Mouse (Mus musculus) WW6 (cell line): ENCODE results near the gene Kif16b.

Source experiments
- DNase-seq: peaks from one replicate; pipeline ENCODE4 v3.0.0-alpha.2; 2013; ENCODE audit warnings: low read depth, low spot score

Gene Kif16b

GRCm38 (mm10) chr2:142668426-142668825 is 232.9 kb downstream of the Kif16b start:
- no peak for DNase-seq

GRCm38 (mm10) chr2:142651591-142651990 is 249.7 kb downstream of the Kif16b start:
- no peak for DNase-seq

- DNase-seq: no peak
Measured at GRCm38 (mm10) chr2:142648023-142648453, 253.3 kb downstream of the Kif16b start.

- DNase-seq: no peak
Measured at GRCm38 (mm10) chr2:142646863-142647262, 254.5 kb downstream of the Kif16b start.

- DNase-seq: no peak
Measured at GRCm38 (mm10) chr2:142641766-142642165, 259.6 kb downstream of the Kif16b start.

GRCm38 (mm10) chr2:142635606-142636304 is 265.6 kb downstream of the Kif16b start:
- DNase-seq: no peak

GRCm38 (mm10) chr2:142633996-142634559 is 267.3 kb downstream of the Kif16b start:
- no peak for DNase-seq

- no peak for DNase-seq
Measured at GRCm38 (mm10) chr2:142629523-142630312, 271.6 kb downstream of the Kif16b start.

GRCm38 (mm10) chr2:142625756-142626155 is 275.6 kb downstream of the Kif16b start:
- DNase-seq: no peak

- DNase-seq: no peak
Measured at GRCm38 (mm10) chr2:142625101-142625500, 276.2 kb downstream of the Kif16b start.

- no peak for DNase-seq
Measured at GRCm38 (mm10) chr2:142624254-142624653, 277.1 kb downstream of the Kif16b start.

GRCm38 (mm10) chr2:142621152-142621551 is 280.2 kb downstream of the Kif16b start:
- DNase-seq: no peak

GRCm38 (mm10) chr2:142619926-142620325 is 281.4 kb downstream of the Kif16b start:
- no peak for DNase-seq

- DNase-seq: no peak
Measured at GRCm38 (mm10) chr2:142614535-142614934, 286.8 kb downstream of the Kif16b start.

- no peak for DNase-seq
Measured at GRCm38 (mm10) chr2:142612359-142612953, 288.9 kb downstream of the Kif16b start.

GRCm38 (mm10) chr2:142611113-142611512 is 290.2 kb downstream of the Kif16b start:
- peak; percentile 9 for DNase-seq

GRCm38 (mm10) chr2:142610206-142610605 is 291.1 kb downstream of the Kif16b start:
- DNase-seq: no peak

GRCm38 (mm10) chr2:142608778-142609177 is 292.6 kb downstream of the Kif16b start:
- no peak for DNase-seq

- DNase-seq: peak; percentile 14
Measured at GRCm38 (mm10) chr2:142604762-142605161, 296.6 kb downstream of the Kif16b start.

GRCm38 (mm10) chr2:142603210-142603609 is 298.1 kb downstream of the Kif16b start:
- no peak for DNase-seq

GRCm38 (mm10) chr2:142599235-142599634 is 302.1 kb downstream of the Kif16b start:
- no peak for DNase-seq
